Mouse (Mus musculus) lung, postnatal 10 days (tissue): ENCODE results near the gene Ulk4.

Experiments used
- DNase-seq: peaks from one replicate; pipeline ENCODE4 v3.0.0; 2021

Gene Ulk4

GRCm38 (mm10) chr9:121299976-121300570 lies 23.1 kb upstream of the Ulk4 start:
- no peak for DNase-seq

- no peak for DNase-seq
These were observed 22.3 kb upstream of the Ulk4 start for GRCm38 (mm10) chr9:121299223-121299755.

- DNase-seq: peak; percentile 77
These were observed 21.6 kb upstream of the Ulk4 start for GRCm38 (mm10) chr9:121298411-121299091.

GRCm38 (mm10) chr9:121298065-121298398 lies 21.0 kb upstream of the Ulk4 start:
- DNase-seq: peak; percentile 63

GRCm38 (mm10) chr9:121297171-121298064 lies 20.4 kb upstream of the Ulk4 start, which contains the start of gene Trak1:
Gene Trak1, plus strand, starts transcription at chr9:121297502.
- peak; percentile 66 for DNase-seq

GRCm38 (mm10) chr9:121295221-121295620 lies 18.2 kb upstream of the Ulk4 start:
- no peak for DNase-seq

GRCm38 (mm10) chr9:121293187-121293586 lies 16.2 kb upstream of the Ulk4 start:
- DNase-seq: no peak

GRCm38 (mm10) chr9:121291275-121291674 lies 14.3 kb upstream of the Ulk4 start:
- no peak for DNase-seq

GRCm38 (mm10) chr9:121286325-121286901 lies 9.4 kb upstream of the Ulk4 start:
- DNase-seq: no peak

- peak; percentile 85 for DNase-seq
These were observed 8.6 kb upstream of the Ulk4 start for GRCm38 (mm10) chr9:121285341-121286324.

- DNase-seq: peak; percentile 56
These were observed 7.4 kb upstream of the Ulk4 start for GRCm38 (mm10) chr9:121284422-121284821.

GRCm38 (mm10) chr9:121283620-121284185 lies 6.7 kb upstream of the Ulk4 start:
- DNase-seq: peak; percentile 47

GRCm38 (mm10) chr9:121281891-121282290 lies 4.9 kb upstream of the Ulk4 start:
- no peak for DNase-seq

- DNase-seq: no peak
These were observed 2.2 kb upstream of the Ulk4 start for GRCm38 (mm10) chr9:121279216-121279615.

- DNase-seq: no peak
These were observed 266 bp downstream of the Ulk4 start for GRCm38 (mm10) chr9:121276745-121277117.

- DNase-seq: no peak
These were observed 5.4 kb downstream of the Ulk4 start for GRCm38 (mm10) chr9:121271561-121271960.

GRCm38 (mm10) chr9:121271149-121271548 lies 5.8 kb downstream of the Ulk4 start:
- DNase-seq: no peak

GRCm38 (mm10) chr9:121265307-121265706 lies 11.7 kb downstream of the Ulk4 start:
- no peak for DNase-seq

- DNase-seq: no peak
These were observed 19.9 kb downstream of the Ulk4 start for GRCm38 (mm10) chr9:121257106-121257505.

GRCm38 (mm10) chr9:121254761-121255160 lies 22.2 kb downstream of the Ulk4 start:
- no peak for DNase-seq

- DNase-seq: peak; percentile 58
These were observed 23.0 kb downstream of the Ulk4 start for GRCm38 (mm10) chr9:121253983-121254382.
